Mouse (Mus musculus): Measurements from ENCODE around the gene 4933428G20Rik. TPM values are rescaled to one million over a fixed set of nuclear protein-coding genes. Genes with fewer than 3 reads are reported as not detected.

Gene 4933428G20Rik
- total RNA-seq, 1 experiment from 2014 or later, result not detected

DNA sequence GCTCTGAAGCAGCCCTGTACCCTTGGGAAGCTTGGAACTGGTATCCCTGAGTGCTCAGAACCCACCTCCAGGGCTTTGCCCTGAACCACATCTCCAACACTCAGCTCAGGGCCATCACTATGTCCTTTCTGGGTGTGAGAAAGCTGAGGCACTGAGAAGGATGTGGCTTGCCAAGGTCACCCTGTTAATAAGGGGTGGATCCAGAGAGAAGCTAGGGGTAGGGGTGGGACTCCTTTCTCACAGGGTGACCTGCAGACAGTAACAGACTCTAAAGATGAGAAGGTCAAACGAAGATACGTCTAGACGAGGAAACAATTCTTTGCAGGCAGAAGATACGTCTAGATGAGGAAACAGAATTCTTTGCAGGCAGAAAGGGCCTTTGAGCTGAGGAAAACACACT lies 2.7 kb upstream of the 4933428G20Rik start:
- DNase-seq, result no peak

GRCm38 (mm10) chr11:97502383-97502782 lies 2.2 kb upstream of the 4933428G20Rik start:
- DNase-seq, result no peak

DNA sequence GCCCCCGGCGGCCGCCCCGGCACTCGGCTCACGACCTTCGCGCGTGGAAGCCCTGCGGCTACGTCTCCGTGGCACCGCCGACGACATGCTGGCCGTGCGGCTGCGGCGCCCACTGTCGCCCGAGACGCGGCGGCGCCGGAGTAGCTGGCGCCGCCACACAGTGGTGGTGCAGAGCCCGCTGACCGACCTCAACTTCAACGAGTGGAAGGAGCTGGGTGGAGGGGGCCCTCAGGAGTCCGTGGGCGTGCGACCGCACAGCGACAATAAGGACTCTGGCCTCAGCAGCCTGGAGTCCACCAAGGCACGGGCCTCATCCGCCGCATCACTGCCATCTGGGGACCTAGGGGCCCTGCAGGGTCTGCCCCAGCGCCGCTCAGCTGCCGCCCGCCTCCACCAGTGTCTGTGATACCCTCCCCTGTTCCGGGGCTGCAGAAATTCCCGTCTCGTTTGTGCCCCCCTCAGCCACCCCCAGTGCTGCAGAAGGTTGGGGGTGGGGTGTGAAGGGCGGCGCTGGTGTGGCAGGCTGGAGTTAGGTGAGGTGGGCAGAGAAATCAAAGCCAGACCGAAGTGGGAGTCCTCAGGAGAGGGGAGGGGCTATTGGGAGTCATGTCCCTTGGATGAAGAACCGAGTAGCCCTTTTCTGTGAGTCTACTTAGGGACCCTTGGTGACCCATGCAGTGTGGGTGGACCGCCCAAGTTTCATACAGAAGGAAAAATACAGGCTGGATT lies 744 bp upstream of the 4933428G20Rik start:
- DNase-seq, result no peak

- DNase-seq, result no peak
Measured at GRCm38 (mm10) chr11:97497543-97497942, 2.6 kb downstream of the 4933428G20Rik start.

DNA sequence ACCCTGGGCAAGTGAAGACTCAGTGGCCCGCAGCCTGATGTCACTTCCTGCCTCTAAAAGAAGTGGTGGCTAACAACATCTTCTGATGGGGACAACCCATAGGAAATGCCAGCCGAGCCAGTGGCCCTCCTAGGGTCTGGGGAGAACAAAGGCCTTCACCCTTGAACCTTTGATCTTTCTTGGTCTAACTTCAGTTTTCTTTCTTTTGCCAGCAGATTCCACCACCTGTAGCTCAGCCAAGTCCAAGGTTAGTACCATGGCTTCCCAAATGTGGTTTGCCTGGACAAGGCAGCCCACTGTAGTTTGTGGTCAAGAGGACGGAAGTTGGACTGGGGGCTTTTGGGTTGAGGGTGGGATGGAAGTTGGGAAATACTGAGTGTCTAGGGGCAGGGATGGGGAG lies 7.3 kb downstream of the 4933428G20Rik start:
- no peak for DNase-seq

GRCm38 (mm10) chr11:97491640-97492039 lies 8.5 kb downstream of the 4933428G20Rik start:
- no peak for DNase-seq

- DNase-seq, result peak; percentile 90
Measured at GRCm38 (mm10) chr11:97489589-97490324, 10.4 kb downstream of the 4933428G20Rik start.

GRCm38 (mm10) chr11:97487656-97488055 lies 12.5 kb downstream of the 4933428G20Rik start:
- DNase-seq, result no peak

DNA sequence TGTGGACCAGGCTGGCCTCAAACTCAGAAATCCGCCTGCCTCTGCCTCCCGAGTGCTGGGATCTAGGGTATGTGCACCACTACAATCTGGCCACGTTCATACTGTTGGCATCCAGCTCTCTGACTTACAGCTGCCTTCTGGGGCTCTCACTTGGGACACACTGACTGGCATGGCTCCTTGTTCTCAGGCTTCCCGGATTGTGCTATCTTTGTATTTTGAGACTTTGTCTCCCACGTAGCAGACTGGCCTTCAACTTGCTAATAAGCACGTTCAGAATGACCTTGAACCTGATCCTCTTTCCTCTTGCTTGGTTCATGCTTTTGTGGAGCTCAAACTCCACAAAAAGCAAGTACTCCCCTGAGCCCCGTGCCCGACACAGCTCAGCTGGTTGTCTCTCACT lies 14.5 kb downstream of the 4933428G20Rik start:
- DNase-seq, result no peak

DNA sequence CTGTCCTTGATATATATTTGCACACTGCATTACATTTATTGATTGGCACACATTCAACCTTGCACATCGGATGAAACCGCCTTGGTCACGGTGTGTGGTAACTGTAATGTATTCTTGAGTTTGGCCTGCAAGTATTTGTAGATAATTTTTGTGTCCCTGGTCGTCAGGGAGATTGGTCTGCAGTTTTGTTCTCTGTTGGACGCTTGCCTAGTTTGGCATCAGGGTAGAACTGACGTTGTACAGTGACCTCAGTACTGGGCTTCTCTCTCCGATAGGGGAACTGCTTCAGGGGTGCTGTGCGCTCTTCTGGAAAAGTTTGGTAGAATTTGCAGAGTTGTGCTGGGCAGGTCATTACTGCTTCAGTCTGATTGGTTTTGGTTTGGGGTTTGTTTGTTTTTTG lies 20.3 kb downstream of the 4933428G20Rik start:
- peak; percentile 50 for DNase-seq

DNA sequence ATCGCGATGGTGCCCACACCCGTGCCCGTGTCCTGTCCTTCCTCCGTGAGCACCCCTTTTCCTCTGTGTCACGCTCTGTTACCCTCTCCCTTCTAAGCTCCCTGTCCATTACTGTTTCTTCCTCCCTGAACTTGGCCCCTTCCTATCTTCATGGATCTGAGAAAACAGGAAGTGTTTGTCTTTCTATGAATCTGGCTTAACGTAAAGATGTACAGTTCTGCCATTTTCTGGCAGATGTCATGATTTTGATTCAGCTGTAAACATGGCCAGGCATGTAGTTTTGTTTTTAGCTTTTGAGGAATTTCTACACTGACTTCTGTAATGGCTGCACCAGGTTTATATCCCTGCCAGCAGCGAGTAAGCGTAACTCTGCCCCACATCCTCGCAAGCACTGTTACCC lies 21.1 kb downstream of the 4933428G20Rik start:
- no peak for DNase-seq

DNA sequence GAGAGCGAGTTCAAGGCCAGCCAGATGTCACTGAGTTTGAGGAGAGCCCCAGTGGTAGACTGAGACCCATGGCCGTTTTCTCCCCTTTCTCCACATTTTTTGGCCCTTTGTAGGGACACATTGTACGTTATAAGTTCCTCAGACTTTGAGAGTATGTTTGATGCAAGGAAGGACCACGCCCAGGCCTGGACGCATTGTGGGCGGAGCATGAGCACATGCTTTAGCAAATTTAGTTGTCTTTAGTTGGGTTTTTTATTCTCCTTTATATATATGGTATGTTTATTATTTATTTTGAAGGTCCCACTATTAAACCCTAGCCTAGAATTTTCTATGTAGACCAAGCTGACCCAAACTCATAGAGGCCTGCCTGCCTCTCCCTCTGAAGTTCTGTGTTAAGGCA lies 21.8 kb downstream of the 4933428G20Rik start:
- no peak for DNase-seq

- DNase-seq, result no peak
Measured at GRCm38 (mm10) chr11:97477431-97477830, 22.7 kb downstream of the 4933428G20Rik start.

- peak; percentile 65 for DNase-seq
Measured at GRCm38 (mm10) chr11:97476334-97477095, 23.6 kb downstream of the 4933428G20Rik start.

DNA sequence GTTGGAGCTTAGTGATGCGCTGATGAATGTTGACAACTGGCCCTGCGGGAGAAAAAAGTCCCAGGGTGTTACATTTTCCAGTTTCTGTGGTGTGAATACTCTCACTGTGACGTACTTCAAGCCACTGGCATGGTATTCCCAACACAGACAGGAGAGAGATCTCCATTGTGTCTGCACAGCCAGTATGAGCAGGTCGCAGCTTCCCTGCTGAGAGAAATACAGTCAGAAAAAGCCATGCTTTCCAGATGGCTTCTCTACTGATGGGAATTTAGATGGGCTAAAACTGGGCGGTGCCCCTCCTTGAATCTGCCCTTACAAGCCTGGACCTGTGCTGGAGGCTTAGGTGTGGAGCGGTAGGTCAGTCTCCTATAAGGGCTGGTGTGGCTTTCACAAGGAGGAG lies 28.9 kb downstream of the 4933428G20Rik start:
- no peak for DNase-seq

- DNase-seq, result no peak
Measured at GRCm38 (mm10) chr11:97469828-97470227, 30.3 kb downstream of the 4933428G20Rik start.

DNA sequence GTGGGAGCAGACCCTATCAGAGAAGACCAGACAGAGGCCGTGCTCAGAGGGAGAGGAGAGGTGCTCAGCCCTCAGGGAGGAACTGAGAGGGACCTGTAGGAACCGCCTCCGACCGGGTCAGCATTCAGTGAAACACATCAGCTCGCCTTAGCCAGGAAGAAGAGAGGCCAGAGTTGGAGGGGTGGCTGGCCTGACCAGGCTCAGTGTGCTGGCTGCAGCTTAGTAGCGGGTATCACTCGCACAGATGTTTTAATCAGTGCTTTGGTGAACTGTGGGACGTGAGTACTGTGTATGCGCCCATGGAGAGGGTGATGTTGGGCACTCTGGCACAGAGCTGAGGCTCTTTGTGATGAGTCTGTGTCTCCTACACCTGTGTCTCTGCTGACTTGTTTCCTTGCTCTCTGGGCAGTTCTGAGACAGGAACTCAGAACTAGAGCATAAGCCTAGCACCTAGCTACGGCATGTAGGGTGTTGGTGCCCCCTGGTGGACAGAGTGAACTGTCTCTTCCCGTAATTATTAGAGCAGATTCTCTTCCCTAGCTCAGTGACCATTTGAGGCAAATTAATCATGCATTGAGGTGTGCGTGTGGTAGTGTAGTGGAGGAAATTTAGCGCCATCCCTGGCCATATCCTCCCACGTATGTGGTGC lies 31.4 kb downstream of the 4933428G20Rik start:
- DNase-seq, result peak; percentile 94

- DNase-seq, result no peak
Measured at GRCm38 (mm10) chr11:97466444-97467160, 33.5 kb downstream of the 4933428G20Rik start.

GRCm38 (mm10) chr11:97465957-97466356 lies 34.2 kb downstream of the 4933428G20Rik start:
- DNase-seq, result no peak

DNA sequence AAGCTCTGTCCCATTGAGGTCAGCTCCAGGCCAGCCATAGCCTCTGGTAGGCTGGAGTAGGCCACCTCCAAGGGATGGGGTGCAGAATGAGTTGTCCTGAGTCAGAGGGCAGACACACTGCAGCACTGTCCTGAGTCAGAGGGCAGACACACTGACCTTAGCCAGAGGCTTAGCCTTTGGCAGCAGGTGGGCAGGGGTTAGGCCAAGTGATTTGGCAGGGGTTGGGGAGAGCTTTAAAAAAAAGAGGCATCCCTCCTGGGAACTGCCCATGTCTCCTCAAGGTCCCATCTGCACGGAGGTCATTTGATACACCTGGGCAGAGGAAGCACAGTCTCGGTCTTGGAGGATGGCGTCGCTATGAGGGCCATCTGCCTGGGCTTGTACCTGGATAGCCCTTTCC lies 36.1 kb downstream of the 4933428G20Rik start:
- DNase-seq, result no peak

GRCm38 (mm10) chr11:97463166-97463565 lies 37.0 kb downstream of the 4933428G20Rik start:
- no peak for DNase-seq

DNA sequence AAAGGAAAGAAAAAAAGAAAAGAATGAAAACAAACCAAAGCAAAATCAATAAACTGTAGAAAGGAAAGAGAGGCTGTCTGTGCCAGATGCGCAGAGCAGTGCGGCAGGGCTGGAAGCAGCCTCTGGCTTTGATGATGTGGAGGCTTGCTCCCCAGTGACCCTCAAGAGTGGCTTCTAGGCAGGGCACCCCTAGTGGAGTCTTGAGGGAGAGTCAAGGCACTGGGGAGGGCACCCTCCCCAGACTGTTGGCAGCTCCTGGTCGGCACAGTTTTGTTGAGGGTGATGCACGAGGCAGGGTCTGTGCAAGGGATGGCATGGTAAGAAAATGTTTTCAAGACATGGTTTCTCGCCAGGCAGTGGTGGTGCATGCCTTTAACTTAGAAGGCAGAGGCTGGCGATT lies 37.6 kb downstream of the 4933428G20Rik start:
- no peak for DNase-seq

All from adrenal gland, postnatal 14 days (tissue).